Mouse (Mus musculus) heart, adult 2 months (tissue): ENCODE measurements at regions not wholly inside any gene's neighbourhood (a gene's known extent, or its start where the extent isn't known, plus 50 kb on each side); places are given as distances from the start of the nearest gene placed in this dataset.

ENCODE experiments used
- CTCF ChIP-seq: fragments of 200-600 bp; IDR thresholded peaks from 2 replicates; pipeline ENCODE4 v1.8.1; 2022; ENCODE audit warnings: antibody characterized with exemption, mild to moderate bottlenecking, moderate library complexity
- POLR2A ChIP-seq: fragments of 200-500 bp; IDR thresholded peaks from 2 replicates; pipeline ENCODE4 v1.6.1; 2011; ENCODE audit warnings: mild to moderate bottlenecking, low read depth, low read length, control low read depth; ENCODE audit not compliant: insufficient read depth

GRCm38 (mm10) chr8:77872771-77873170 lies 148.5 kb upstream of the Ednra start:
- TF ChIP-seq POLR2A = no peak
- no peak for TF ChIP-seq CTCF
